Mouse (Mus musculus): ENCODE measurements around the gene Cacnb2. TPM values are rescaled to one million over a fixed set of nuclear protein-coding genes. Genes with fewer than 3 reads are reported as not detected.

Gene Cacnb2
- polyA plus RNA-seq, 1 experiment from 2014 or later: 2.7 TPM

- no peak for DNase-seq (ENCODE audit: low spot score)
These were observed 238.4 kb downstream of the Cacnb2 start for GRCm38 (mm10) chr2:14841272-14841671.

GRCm38 (mm10) chr2:14846727-14847126, 243.8 kb downstream of the Cacnb2 start:
- Histone ChIP-seq H3K4me2 (ENCODE audit: low read depth, severe bottlenecking) (no peak overlapping the region), H3K4me1 (ENCODE audit: control insufficient read depth, insufficient read depth, low read length) (no peaks in the 10 kb centered on the region), H3K9me3 (ENCODE audit: control insufficient read depth, low read length) (no peaks in the 10 kb centered on the region), H3K27ac (replicated peaks; ENCODE audit: low read depth, low read length) (no peak overlapping the region), H3K4me3 (ENCODE audit: low read depth, low read length) (no peak overlapping the region), H3K27me3 (ENCODE audit: control insufficient read depth, insufficient read depth, low read length) (no peaks in the 10 kb centered on the region), H3K36me3 (ENCODE audit: control insufficient read depth, insufficient read depth, low read length) (no peaks in the 10 kb centered on the region), H3K9ac (ENCODE audit: low read length) (no peak overlapping the region)
- 83% methylated on average over 1 of the region's 1 CpGs for WGBS
- ATAC-seq (ENCODE audit: insufficient number of reproducible peaks, low FRiP score, low TSS enrichment, low read depth) (no peak), DNase-seq (ENCODE audit: low spot score) (no peak)

More at GRCm38 (mm10) chr2:14841272-14841671, 238.4 kb downstream of the Cacnb2 start:
- Histone ChIP-seq H3K4me3 (ENCODE audit: low read depth, low read length) (no peak overlapping the region), H3K36me3 (ENCODE audit: control insufficient read depth, insufficient read depth, low read length) (no peaks in the 10 kb centered on the region), H3K4me2 (ENCODE audit: low read depth, severe bottlenecking) (no peak overlapping the region), H3K27ac (replicated peaks; ENCODE audit: low read depth, low read length) (no peak overlapping the region), H3K4me1 (ENCODE audit: control insufficient read depth, insufficient read depth, low read length) (no peaks in the 10 kb centered on the region), H3K9ac (ENCODE audit: low read length) (no peak overlapping the region), H3K9me3 (ENCODE audit: control insufficient read depth, low read length) (no peaks in the 10 kb centered on the region), H3K27me3 (ENCODE audit: control insufficient read depth, insufficient read depth, low read length) (no peaks in the 10 kb centered on the region)
- 55% methylated on average over 1 of the region's 1 CpGs for WGBS
- ATAC-seq (ENCODE audit: insufficient number of reproducible peaks, low FRiP score, low TSS enrichment, low read depth): no peak

- H3K9ac ChIP-seq (ENCODE audit: low read length): no peak overlapping the region
- WGBS: 83% methylated on average over 1 of the region's 1 CpGs
- no peaks in the 10 kb centered on the region for H3K27me3 ChIP-seq (ENCODE audit: control insufficient read depth, insufficient read depth, low read length)
- no peaks in the 10 kb centered on the region for H3K9me3 ChIP-seq (ENCODE audit: control insufficient read depth, low read length)
- H3K36me3 ChIP-seq (ENCODE audit: control insufficient read depth, insufficient read depth, low read length): no peaks in the 10 kb centered on the region
- no peak overlapping the region for H3K4me2 ChIP-seq (ENCODE audit: low read depth, severe bottlenecking)
- H3K27ac ChIP-seq (replicated peaks; ENCODE audit: low read depth, low read length): no peak overlapping the region
- DNase-seq (ENCODE audit: low spot score) (no peak), ATAC-seq (ENCODE audit: insufficient number of reproducible peaks, low FRiP score, low TSS enrichment, low read depth) (no peak)
- no peak overlapping the region for H3K4me3 ChIP-seq (ENCODE audit: low read depth, low read length)
- H3K4me1 ChIP-seq (ENCODE audit: control insufficient read depth, insufficient read depth, low read length): no peaks in the 10 kb centered on the region
These were observed 244.3 kb downstream of the Cacnb2 start for GRCm38 (mm10) chr2:14847188-14847587.

GRCm38 (mm10) chr2:14850831-14851230, 247.9 kb downstream of the Cacnb2 start:
- Histone ChIP-seq H3K27me3 (ENCODE audit: control insufficient read depth, insufficient read depth, low read length) (no peaks in the 10 kb centered on the region), H3K9ac (ENCODE audit: low read length) (no peak overlapping the region), H3K36me3 (ENCODE audit: control insufficient read depth, insufficient read depth, low read length) (no peaks in the 10 kb centered on the region), H3K4me2 (ENCODE audit: low read depth, severe bottlenecking) (no peak overlapping the region), H3K27ac (replicated peaks; ENCODE audit: low read depth, low read length) (no peak overlapping the region), H3K4me3 (ENCODE audit: low read depth, low read length) (no peak overlapping the region), H3K4me1 (ENCODE audit: control insufficient read depth, insufficient read depth, low read length) (no peaks in the 10 kb centered on the region), H3K9me3 (ENCODE audit: control insufficient read depth, low read length) (no peaks in the 10 kb centered on the region)
- DNase-seq (ENCODE audit: low spot score) (no peak), ATAC-seq (ENCODE audit: insufficient number of reproducible peaks, low FRiP score, low TSS enrichment, low read depth) (no peak)
- WGBS: 85% methylated on average over 1 of the region's 1 CpGs

GRCm38 (mm10) chr2:14851383-14851782, 248.5 kb downstream of the Cacnb2 start:
- no peaks in the 10 kb centered on the region for H3K36me3 ChIP-seq (ENCODE audit: control insufficient read depth, insufficient read depth, low read length)
- no peak overlapping the region for H3K9ac ChIP-seq (ENCODE audit: low read length)
- H3K9me3 ChIP-seq (ENCODE audit: control insufficient read depth, low read length): no peaks in the 10 kb centered on the region
- H3K4me2 ChIP-seq (ENCODE audit: low read depth, severe bottlenecking): no peak overlapping the region
- ATAC-seq (ENCODE audit: insufficient number of reproducible peaks, low FRiP score, low TSS enrichment, low read depth): no peak
- WGBS: 79% methylated on average over 1 of the region's 1 CpGs
- no peaks in the 10 kb centered on the region for H3K27me3 ChIP-seq (ENCODE audit: control insufficient read depth, insufficient read depth, low read length)
- no peak overlapping the region for H3K27ac ChIP-seq (replicated peaks; ENCODE audit: low read depth, low read length)
- no peaks in the 10 kb centered on the region for H3K4me1 ChIP-seq (ENCODE audit: control insufficient read depth, insufficient read depth, low read length)
- no peak for DNase-seq (ENCODE audit: low spot score)
- H3K4me3 ChIP-seq (ENCODE audit: low read depth, low read length): no peak overlapping the region

- ATAC-seq (ENCODE audit: insufficient number of reproducible peaks, low FRiP score, low TSS enrichment, low read depth) (no peak), DNase-seq (ENCODE audit: low spot score) (no peak)
- 83% methylated on average over 2 of the region's 2 CpGs for WGBS
These were observed 251.2 kb downstream of the Cacnb2 start for GRCm38 (mm10) chr2:14854054-14854453.

GRCm38 (mm10) chr2:14858301-14858700, 255.4 kb downstream of the Cacnb2 start:
- WGBS: 93% methylated on average over 1 of the region's 1 CpGs
- no peak overlapping the region for H3K27ac ChIP-seq (replicated peaks; ENCODE audit: low read depth, low read length)

More at GRCm38 (mm10) chr2:14854054-14854453, 251.2 kb downstream of the Cacnb2 start:
- Histone ChIP-seq H3K27me3 (ENCODE audit: control insufficient read depth, insufficient read depth, low read length) (no peaks in the 10 kb centered on the region), H3K4me2 (ENCODE audit: low read depth, severe bottlenecking) (no peak overlapping the region), H3K4me1 (ENCODE audit: control insufficient read depth, insufficient read depth, low read length) (no peaks in the 10 kb centered on the region), H3K36me3 (ENCODE audit: control insufficient read depth, insufficient read depth, low read length) (no peaks in the 10 kb centered on the region), H3K9me3 (ENCODE audit: control insufficient read depth, low read length) (no peaks in the 10 kb centered on the region), H3K27ac (replicated peaks; ENCODE audit: low read depth, low read length) (no peak overlapping the region), H3K9ac (ENCODE audit: low read length) (no peak overlapping the region), H3K4me3 (ENCODE audit: low read depth, low read length) (no peak overlapping the region)

GRCm38 (mm10) chr2:14860350-14860749, 257.5 kb downstream of the Cacnb2 start:
- no peaks in the 10 kb centered on the region for H3K4me1 ChIP-seq (ENCODE audit: control insufficient read depth, insufficient read depth, low read length)
- no peaks in the 10 kb centered on the region for H3K36me3 ChIP-seq (ENCODE audit: control insufficient read depth, insufficient read depth, low read length)
- H3K9me3 ChIP-seq (ENCODE audit: control insufficient read depth, low read length): no peaks in the 10 kb centered on the region
- DNase-seq (ENCODE audit: low spot score) (no peak), ATAC-seq (ENCODE audit: insufficient number of reproducible peaks, low FRiP score, low TSS enrichment, low read depth) (no peak)
- no peaks in the 10 kb centered on the region for H3K27me3 ChIP-seq (ENCODE audit: control insufficient read depth, insufficient read depth, low read length)
- H3K4me3 ChIP-seq (ENCODE audit: low read depth, low read length): no peak overlapping the region
- H3K4me2 ChIP-seq (ENCODE audit: low read depth, severe bottlenecking): no peak overlapping the region
- no peak overlapping the region for H3K27ac ChIP-seq (replicated peaks; ENCODE audit: low read depth, low read length)
- H3K9ac ChIP-seq (ENCODE audit: low read length): no peak overlapping the region
- WGBS: 69% methylated on average over 3 of the region's 3 CpGs

More at GRCm38 (mm10) chr2:14858301-14858700, 255.4 kb downstream of the Cacnb2 start:
- no peak overlapping the region for H3K4me3 ChIP-seq (ENCODE audit: low read depth, low read length)
- no peaks in the 10 kb centered on the region for H3K9me3 ChIP-seq (ENCODE audit: control insufficient read depth, low read length)
- DNase-seq (ENCODE audit: low spot score) (no peak), ATAC-seq (ENCODE audit: insufficient number of reproducible peaks, low FRiP score, low TSS enrichment, low read depth) (no peak)
- no peaks in the 10 kb centered on the region for H3K4me1 ChIP-seq (ENCODE audit: control insufficient read depth, insufficient read depth, low read length)
- no peak overlapping the region for H3K4me2 ChIP-seq (ENCODE audit: low read depth, severe bottlenecking)
- no peak overlapping the region for H3K9ac ChIP-seq (ENCODE audit: low read length)
- H3K27me3 ChIP-seq (ENCODE audit: control insufficient read depth, insufficient read depth, low read length): no peaks in the 10 kb centered on the region
- H3K36me3 ChIP-seq (ENCODE audit: control insufficient read depth, insufficient read depth, low read length): no peaks in the 10 kb centered on the region

GRCm38 (mm10) chr2:14861613-14862012, 258.7 kb downstream of the Cacnb2 start:
- no peaks in the 10 kb centered on the region for H3K27me3 ChIP-seq (ENCODE audit: control insufficient read depth, insufficient read depth, low read length)
- no peak overlapping the region for H3K9ac ChIP-seq (ENCODE audit: low read length)
- no peak overlapping the region for H3K4me2 ChIP-seq (ENCODE audit: low read depth, severe bottlenecking)
- no peak overlapping the region for H3K27ac ChIP-seq (replicated peaks; ENCODE audit: low read depth, low read length)
- no peaks in the 10 kb centered on the region for H3K9me3 ChIP-seq (ENCODE audit: control insufficient read depth, low read length)
- DNase-seq (ENCODE audit: low spot score) (no peak), ATAC-seq (ENCODE audit: insufficient number of reproducible peaks, low FRiP score, low TSS enrichment, low read depth) (no peak)
- WGBS: 35% methylated on average over 2 of the region's 2 CpGs
- no peak overlapping the region for H3K4me3 ChIP-seq (ENCODE audit: low read depth, low read length)
- no peaks in the 10 kb centered on the region for H3K4me1 ChIP-seq (ENCODE audit: control insufficient read depth, insufficient read depth, low read length)
- no peaks in the 10 kb centered on the region for H3K36me3 ChIP-seq (ENCODE audit: control insufficient read depth, insufficient read depth, low read length)
